Mouse (Mus musculus): ENCODE measurements around the gene Naaa. TPM values are rescaled to one million over a fixed set of nuclear protein-coding genes. Genes with fewer than 3 reads are reported as not detected.
A peak's percentile ranks its signal among the peaks of the same experiment; 100 is the strongest.

The Naaa gene
- total RNA-seq (2021), result 10 to 100 TPM in 1 of 2 experiments, 1 to 10 TPM in 1; 5.1 to 10.1 TPM
- long read RNA-seq, experiment 1, partial matches to known transcripts, result 0 of 1 reads
- long read RNA-seq, experiment 1, other reads (novel, unspliced or antisense), result 0 of 1 reads
- long read RNA-seq, experiment 2, transcript Naaa-201 (11 exons, 2,414 nt), result major isoform, 5 of 6 reads
- long read RNA-seq, experiment 2, partial matches to known transcripts, result 1 of 6 reads
- long read RNA-seq, experiment 2, other reads (novel, unspliced or antisense), result 0 of 6 reads

DNA sequence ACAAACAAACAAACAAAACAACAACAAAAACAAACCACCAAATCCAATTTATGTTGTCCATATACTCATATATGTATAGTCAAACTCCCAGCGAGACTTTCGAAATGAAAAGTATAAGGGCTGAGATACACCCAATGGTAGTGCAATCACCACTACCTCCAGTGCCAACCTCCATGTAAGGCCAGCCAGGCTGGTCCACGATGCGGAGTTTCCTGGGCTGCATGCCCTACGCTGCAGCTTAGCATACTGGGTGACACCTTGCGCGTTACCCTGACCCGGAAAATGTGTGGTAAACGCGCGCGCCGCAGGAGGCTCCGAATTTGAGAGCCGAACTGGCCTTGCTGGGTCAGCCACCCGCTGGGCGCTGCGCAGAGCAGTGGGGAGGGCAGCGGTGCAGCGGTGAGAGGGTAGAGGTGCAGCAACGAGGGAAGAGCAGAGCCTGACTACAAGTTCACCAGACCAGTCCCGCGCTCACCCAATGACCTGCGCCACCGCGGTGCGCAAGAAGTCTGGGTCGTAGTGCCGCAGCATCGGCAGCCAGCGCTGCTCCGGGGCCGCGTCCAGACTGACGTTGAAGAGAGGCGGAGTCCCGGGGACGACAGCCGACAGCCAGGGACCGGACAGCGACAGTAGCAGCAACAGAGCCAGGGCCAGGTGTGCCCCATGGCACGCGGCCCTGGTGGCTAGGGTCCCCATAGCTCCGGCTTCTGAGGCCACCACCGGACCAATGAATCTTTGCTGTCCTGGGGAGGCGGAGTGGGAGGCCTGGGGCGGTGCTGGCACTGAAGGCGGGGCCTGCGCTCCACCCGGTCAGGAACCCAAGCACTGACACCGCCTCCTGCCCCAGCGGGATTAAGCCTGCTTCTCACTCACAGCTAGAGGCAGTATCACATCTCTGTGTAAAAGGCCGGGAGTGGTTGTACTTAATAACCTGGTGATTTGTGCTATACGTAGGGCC, at the start of gene Naaa:
Gene Naaa (minus strand): TSS at position 734 of the 958 bp plus-strand sequence.
- DNase-seq, result peak; percentile 89

DNA sequence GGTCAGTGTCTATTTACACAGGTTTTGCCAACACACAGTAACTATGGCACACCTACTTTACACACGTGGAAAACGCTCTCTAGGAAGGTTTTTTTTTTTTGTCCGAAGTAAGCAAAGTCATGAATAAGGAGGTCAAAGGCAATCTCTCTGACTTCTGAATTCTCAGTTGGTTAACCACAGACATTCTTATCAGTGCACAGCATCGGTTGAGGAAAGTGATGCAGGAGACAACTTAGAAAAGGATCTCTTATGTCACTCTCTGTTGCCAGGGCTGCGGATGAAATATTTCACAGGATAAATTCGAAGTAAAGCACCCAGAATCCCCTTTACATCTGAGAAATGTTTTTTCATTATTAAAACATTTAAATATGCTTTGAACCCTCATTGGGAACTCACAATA, 49.4 kb upstream of the Naaa start:
- no peak for DNase-seq

DNA sequence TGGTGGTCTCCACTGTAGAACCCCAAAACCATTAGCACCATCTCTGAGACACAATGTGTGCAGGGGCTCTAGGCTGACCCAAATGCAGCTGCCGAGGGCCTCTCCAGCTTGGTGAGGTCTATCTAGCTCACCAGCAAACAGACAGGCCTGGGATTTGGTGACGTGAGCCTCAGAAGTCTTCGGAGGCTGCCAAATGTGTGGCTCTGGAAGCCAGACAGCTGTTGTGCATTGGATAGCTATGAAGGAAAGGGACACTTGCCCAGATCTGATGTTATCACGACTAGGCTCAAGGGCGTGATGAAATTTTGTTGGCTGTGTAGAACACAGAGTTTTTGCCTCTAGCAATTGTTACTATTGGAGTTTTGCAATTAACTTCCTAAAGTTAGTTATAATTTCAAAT, 45.3 kb upstream of the Naaa start:
- peak; percentile 82 for DNase-seq

DNA sequence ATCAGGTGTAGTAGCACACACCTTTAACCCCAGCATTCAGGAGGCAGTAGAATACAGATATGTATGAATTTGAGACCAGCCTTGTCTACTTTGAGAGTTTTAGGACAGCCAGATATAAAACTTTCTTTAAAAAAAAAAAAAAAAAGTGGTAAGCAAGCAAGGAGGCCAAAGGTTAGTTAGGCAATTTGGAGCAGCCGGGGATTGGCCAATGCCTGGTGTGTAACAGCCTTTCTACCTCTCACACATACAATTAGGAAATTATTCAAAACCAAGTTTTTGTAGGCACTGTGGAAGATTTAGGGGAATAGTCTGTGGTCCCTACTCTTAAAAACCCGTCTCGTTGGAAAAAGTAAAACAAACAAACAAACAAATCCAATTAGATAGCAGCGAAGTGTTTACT, 44.6 kb upstream of the Naaa start:
- DNase-seq, result no peak

DNA sequence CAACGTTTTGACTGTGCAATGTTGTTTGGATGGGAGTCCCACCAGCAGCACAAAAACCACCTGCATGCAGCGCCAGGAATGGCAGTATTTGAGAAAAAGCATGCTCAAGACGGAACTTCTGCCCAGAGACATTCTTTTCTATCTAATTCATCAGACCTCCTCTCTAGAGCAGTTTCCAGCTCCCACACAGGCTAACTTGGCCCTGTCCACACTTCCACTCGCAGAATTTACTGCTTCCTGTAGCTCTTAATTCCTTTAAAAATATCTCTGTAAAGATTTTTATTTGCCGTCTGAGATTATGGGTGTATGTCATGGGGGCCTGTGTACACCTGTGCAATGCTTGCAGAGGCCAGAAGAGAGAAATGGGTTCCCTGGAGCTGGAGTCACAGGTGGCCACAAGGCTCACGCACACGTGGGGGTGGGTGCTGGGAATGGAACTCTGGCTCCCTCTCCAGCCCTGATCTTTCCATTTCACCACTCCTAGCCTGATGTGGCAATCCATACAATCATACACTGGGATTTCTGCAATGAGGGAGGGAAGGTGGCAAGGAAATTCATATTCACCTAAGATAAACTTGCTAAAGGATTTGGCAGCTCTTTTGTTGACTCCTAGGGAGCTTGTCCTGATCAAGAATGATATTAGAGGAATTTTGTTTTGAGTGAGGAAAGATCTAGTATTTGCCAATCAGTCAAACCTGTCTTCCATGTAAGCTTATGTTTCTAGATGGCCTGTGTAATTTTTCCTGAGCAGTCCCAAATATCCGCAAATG, 43.8 kb upstream of the Naaa start:
- no peak for DNase-seq

DNA sequence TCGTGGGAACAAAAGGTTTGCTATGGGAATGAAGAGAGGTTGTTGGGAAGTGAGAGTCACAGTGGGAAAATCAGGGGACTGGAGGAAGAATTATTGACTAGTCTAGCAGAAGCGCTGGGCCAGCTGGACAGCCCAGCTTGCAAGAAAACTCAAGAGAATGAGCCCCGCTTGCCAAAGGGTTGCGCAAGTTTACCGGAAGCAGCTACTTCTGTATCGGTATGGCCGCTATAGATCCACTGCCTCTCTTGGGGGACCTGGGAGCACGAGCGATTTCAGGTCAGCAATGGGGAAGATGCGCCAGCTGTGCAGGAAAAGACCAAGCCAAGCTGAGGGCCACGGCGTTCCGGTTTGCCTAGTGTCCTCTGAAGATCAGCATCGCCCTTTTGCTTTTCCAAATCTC, 40.6 kb upstream of the Naaa start:
- DNase-seq, result no peak

DNA sequence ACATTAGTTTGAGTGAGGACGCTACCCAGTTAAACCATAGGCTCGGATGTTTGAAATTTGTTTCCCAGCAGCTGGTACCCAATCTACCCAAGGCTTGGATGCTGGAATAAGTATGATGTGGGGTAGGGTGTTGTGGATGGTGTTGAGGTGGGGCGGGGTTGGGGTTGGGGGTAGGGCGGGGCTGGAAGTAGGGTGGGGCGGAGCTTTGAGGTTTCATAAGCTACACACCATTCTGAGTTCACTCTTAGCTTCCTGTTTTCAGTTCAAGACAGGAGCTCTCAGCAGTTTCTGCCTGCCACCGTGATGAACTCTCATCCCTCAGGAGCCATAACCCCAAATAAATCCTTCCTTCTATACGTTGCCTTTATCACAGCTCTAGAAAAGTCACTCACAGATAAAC, 40.1 kb upstream of the Naaa start:
- DNase-seq, result no peak

DNA sequence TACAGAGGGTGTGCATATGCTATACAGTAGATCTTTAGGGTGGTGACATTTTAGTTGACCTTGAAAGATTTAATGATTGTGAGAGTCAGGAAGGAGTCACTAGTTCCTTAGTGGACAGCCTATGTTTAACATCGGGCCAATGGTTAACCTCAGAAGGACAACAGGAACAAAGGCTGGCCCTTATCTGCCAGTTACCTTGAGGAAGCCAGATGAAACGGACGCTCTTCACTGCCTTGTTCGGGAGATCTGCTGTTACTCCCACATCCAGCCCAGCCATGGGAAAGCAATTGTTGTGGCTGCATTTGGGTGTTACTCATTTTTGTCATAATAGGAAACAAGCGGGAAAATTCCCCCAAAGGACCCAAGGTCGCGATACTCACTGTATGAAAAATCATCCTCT, 35.8 kb upstream of the Naaa start:
- DNase-seq, result no peak

DNA sequence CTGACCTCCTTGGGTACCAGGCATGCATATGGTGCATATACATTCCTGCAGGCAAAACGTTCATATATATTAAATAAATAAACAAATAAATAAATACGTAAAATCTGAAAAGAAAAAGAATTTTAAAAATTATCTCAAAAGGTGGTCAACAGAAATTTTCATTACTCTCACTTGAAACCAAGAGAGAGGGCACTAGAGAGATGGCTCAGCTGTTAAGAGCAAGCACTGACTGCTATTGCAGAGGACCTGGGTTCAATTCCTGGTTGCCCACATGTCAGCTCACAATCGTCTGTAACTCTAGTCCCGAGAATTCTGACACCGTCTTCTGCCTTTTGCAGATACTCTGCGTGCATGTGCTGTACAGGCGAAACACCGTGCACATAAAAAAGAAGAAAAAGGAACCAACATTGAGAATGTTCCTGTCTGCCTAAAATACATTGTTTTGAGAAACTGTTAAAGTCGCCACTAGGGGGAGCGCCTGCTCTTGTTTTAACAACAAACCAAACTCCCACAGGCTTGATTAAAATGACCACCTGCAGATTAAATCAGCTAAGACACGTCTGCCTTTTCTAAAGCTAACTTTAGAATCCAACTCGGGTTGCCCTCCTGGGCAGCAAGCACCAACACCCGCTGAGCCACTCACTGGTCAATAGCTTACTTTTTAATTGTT, 34.2 kb upstream of the Naaa start:
- DNase-seq, result peak; percentile 44

DNA sequence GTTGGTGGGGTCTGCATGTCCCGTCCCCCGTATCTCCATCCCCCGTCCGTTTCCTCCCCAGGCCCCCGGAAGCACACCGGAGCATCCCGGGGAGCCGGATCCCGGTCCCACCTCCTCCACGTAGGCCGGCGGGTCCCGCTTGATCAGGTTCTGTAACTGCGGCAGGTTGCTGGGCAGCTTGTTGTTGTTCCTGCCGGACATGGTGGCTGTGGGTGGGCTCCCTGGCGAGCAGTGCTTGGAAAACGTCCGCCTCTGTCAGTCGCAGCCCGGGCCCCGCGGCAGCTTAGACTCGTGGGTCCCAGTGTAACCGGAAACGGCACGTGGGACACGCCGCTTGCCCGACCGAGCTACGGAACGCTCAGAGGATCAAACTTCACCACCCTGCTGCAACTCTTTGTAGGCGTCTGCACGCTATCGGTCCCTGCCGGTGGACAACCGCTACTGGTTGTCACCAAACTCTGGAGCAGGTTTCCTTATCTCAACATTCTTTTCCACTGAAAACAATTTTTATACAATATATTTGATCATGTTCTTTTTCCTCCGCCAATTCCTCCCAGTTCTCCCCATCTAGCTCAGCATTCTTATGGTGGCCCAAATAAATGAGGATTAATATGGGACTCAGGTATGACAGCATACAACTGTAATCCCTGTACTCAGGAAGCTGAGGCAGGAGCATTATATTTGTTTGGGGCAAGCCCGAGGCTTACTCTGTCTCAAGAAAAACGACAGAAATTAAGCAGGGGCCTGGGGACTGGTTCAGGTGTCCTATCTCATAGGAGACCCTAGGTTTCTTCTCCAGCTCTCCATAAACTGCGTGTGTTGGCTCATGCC, 31.9 kb upstream of the Naaa start, which contains the start of gene Sdad1:
Gene Sdad1 (minus strand): TSS at position 799 of the 831 bp plus-strand sequence.
- peak; percentile 89 for DNase-seq

DNA sequence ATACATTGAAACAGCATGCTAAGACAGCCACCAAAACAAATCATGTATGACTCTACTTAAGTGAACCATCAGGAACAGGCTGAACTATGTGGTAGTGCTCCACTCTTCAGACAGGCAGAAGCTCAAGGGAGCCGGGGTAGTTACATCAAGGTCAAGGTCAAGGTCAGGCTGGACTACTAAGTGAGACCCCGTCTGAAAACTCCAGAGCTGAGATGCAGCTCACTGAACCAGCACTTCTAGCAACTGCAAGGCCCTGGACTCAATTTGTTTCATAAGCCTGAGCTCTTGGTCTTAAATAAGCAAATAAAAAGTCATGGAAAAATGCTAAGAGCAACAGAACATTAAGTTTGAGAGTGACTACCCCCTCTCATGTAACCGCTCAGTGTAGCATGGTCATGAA, 26.3 kb upstream of the Naaa start:
- no peak for DNase-seq

DNA sequence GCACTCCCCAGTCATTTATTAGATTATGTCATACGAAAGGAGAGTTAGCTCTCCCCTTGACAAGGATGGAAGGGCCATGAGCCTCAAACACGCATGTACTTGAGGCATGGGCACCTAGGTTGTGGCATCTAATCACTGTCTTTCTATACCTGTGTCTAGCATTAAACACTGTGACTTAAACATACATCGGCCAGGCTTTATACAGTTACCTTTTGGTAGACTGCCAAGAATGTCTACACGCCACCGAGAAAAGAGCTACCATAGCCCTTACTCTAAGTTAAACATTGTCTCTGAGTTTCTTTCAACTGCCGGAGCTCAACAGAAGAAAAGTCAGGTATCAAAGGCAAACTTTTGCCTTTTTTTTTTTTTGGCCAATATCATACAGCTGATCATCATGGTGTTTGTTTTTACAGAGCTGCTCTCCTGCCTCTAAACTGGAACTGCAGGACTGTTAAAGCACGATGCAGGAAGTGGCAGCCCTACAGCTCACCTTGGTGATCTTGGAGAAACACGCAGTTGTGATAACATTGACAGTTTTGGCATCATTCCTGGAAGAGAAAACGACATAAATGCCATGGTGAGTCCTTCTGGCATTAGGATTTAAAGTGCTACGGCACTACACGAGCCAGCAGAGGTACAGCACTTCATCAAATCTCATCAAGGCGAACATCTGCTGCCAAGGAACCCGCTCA, 24.3 kb upstream of the Naaa start:
- no peak for DNase-seq

DNA sequence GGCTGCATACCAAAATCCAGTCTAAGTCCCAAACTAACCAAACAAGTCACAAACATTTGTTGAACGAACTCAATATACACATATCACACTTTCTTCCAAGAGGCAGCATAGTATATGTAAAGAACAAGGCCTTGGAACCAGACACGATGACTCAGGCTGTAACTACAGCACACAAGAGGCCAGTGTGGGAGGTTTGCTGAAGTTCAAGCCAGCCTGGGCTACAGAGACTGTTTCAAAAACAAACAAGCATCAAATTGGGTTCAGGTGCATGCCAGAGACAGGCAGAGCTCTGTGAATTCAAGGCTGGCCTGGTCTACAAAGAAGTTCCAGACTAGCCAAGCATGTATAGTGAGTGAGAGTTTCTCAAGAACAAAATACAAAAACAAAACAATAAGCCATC, 16.6 kb upstream of the Naaa start:
- no peak for DNase-seq

DNA sequence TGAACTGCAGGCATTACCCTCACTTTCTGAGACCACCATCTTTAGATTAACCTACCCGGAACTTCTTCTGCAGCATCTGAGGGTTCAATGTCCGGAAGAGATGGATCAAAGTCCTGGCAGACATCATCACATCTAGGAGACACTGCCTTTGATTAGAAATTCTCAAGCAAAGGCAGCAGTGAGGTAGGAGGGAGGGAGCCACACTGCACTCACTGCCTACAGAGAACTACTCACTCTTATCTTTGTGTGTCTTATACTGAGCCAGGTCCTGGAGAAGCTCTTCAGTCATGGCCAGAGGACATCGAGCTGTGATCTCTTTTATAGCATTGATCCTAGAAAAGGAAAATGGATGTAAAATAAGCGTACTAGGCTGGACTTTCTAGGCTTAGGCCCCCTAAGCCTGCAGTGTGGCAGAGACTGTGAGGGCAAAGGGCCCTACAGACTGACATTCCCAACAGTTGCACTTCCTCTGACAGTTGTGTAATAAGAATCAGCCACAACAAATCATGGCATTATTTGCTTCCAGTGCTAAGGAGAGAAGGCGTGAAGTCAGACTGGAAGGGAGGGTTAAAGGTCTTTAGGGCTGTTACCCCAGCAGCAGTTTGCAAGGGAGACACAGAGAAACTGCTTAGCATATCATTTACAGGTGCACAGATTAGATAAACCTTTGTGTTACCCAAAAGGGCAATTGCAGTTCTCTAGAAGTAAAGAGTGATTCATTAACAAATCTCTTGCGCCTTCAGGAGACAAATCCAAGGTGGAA, 13.9 kb upstream of the Naaa start:
- no peak for DNase-seq

DNA sequence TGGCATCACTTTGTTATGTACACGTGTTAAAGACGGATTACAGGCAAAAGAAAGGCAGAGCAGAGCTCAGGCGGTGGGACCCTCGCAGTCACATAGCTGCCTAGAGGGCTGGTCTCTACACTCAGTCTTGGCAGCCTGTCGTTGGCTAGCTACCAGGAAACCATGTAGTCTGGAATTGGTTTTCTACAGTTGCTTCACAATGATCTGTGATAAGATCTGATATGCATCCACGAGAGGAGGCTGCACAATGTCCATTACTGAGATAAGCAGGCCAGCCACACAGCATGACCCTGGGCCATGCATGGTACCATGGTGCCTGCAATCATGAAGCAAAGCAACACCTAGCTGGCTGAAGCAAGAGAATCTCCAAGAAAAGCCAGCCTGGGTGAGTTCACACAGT, 9.9 kb upstream of the Naaa start:
- DNase-seq, result no peak

DNA sequence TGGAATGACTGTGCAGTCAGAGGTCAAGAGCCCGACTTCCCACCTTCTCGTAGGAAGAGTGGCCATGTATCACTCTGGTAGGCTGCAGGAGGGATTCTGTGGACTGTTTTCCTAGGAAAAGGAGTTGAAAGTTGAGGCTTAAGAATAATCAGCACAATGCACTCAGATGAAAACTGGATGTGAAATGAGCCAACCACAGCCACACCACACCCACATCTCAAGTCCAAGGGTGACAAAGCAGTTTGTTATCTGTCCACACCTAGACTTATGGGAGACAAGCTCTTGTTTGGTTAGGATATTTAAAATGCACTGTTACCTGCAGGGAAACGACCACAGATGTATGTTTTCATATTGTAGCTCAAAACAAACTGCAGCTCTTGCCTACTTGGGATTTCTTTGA, 5.1 kb upstream of the Naaa start:
- DNase-seq, result no peak

DNA sequence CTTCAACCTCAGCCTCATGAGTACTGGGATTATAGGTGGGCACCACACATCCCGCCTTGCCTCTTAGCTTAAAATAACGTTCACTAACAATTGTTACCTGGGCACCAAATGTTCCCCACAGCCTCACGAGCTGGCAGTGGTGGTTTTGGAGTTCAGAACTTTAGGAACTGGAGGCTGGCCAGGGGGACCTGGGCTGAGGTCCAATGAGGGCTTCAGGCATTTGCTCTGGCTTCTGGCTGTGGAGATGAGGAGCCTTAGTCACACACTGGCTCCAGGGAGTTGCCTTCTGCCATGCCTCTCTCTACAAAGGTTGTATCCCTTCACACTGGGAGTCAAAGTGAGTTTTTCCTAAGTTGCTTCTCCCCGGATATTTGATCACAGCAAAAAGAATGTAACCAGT, 4.6 kb upstream of the Naaa start:
- DNase-seq, result peak; percentile 27

DNA sequence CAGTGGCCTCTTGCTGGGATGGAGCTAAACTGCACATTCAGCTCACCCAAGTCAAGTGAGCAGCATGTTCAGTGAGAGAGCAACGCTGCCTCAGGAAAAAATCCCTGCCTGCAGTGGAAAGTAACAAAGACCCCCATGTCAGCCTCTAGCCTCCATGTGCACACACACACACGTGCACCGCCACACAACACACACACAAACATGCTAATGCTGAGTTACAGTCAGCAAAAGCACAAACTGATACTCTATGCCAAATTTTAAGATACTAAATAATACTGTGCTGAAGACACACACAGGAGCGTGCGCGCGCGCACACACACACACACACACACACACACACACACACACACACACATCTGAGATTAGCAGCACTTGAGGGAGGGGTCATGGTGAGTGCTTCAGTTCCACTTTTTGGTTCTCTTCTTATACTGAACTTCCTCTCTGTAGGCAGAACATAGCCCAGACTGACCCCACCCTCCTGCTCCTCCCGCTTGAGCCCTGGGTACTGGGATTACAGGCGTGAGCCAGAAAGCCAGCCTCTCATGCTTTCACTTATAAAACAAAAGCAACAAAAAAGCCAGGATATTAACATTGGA, 1.1 kb upstream of the Naaa start:
- DNase-seq, result peak; percentile 26

DNA sequence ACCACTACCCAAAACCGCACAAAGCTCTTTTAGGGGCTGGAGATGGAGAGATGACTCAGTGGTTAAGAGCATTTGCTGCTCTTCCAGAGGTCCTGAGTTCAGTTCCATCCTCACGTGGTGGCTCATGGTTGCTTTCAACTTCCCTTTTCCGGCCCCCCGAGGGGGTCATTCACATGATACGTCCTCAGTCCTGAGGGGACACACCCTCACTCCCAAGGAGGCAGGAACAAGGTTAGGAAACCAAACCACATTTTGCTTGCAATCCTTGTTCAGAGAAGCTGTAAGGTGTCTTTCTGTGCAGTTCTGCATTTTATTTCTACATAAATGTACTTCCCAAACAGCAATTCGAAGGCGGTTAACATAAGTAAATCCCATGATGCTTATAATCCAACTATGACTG, 7.5 kb downstream of the Naaa start:
- DNase-seq, result no peak
